Mouse (Mus musculus) gastrocnemius, adult 2 months (tissue): ENCODE results near the gene Natd1. TPM values are rescaled to one million over a fixed set of nuclear protein-coding genes. Genes with fewer than 3 reads are reported as not detected.

Experiments used
- DNase-seq: peaks from one replicate; pipeline ENCODE4 v3.0.0; 2022
- H3K27ac ChIP-seq: fragments of 200-600 bp; 2 replicates; pipeline ENCODE4 v1.8.1; 2022; ENCODE audit warnings: mild to moderate bottlenecking
- H3K4me3 ChIP-seq: fragments of 200-600 bp; 2 replicates; pipeline ENCODE4 v1.8.1; 2022; ENCODE audit warnings: mild to moderate bottlenecking, moderate library complexity
- CTCF ChIP-seq: fragments of 200-600 bp; IDR thresholded peaks from 2 replicates; pipeline ENCODE4 v1.8.1; 2022; ENCODE audit warnings: antibody characterized with exemption, mild to moderate bottlenecking, moderate library complexity
- intact Hi-C: fragments of 180-260 bp; cut with DNase I; formaldehyde crosslinking; loops from one replicate; pipeline ENCODE4 v1.15.1; 2025
- total RNA-seq, 2 experiments: library from RNA; stranded (reverse); gene quantifications; 2 replicates each; pipeline ENCODE4 v1.2.3; 2021

Natd1 gene
- total RNA-seq, 2 experiments from 2014 or later = 8.6 to 10.4 TPM

- intact Hi-C loops = loop anchor here (2.0 kb wide), 1 partner anchor 50 kb away; no protein-coding TSS in a partner anchor
- H3K27ac ChIP-seq = peak overlapping the region; percentile 82
- peak overlapping the region; percentile 56 for H3K4me3 ChIP-seq
- TF ChIP-seq CTCF = peak; percentile 88
- DNase-seq = peak; percentile 90
Observed at GRCm38 (mm10) chr11:60927264-60927663, 12.7 kb upstream of the Natd1 start.

DNA sequence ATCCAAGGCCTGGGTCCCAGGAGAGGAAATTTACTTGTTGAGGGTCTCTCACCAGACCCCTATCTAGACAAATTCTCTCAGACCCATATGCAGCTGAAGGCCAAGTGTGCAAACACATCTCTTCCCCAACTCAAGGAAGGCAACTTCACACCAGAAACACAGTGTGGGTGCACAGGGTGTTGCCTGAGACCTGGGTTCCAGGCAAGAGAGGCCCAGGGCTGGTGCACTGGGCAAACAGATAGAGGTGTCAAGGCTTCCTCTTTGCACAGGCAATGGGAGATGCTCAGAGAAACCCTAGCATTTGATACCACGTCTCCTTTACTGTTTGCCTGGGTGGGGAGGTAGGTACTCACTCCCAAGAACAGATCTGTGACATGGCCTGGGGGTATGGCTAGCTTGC is 10.4 kb upstream of the Natd1 start:
- Histone ChIP-seq H3K27ac (peak overlapping the region; percentile 48), H3K4me3 (no peak overlapping the region)
- intact Hi-C loops = no loop called here
- no peak for DNase-seq
- TF ChIP-seq CTCF = no peak

DNA sequence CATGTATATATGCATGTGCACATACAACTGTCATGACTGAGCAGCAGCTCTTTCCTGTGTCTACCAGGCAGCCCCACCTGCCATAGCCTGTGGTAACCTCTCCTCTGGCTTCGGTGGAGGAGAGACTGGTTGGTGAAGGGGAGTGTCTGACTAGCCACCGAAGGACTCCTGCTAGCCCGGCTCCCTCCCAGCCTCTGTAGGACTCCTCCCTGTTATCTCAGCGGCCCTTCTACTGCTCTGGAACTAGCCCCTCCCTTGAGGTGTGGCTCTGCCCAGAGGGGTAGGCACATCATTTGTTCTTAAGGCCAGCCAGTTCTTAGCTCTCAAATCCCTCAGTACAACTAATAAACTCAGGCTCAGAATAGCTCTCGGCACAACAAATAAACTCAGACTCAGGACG is 9.9 kb upstream of the Natd1 start:
- no peak for TF ChIP-seq CTCF
- DNase-seq = no peak
- Histone ChIP-seq H3K27ac (peak overlapping the region; percentile 48), H3K4me3 (no peak overlapping the region)
- intact Hi-C loops = no loop called here

GRCm38 (mm10) chr11:60922964-60923363 is 8.4 kb upstream of the Natd1 start:
- no peak for DNase-seq
- TF ChIP-seq CTCF = no peak
- Histone ChIP-seq H3K27ac (no peak overlapping the region), H3K4me3 (no peak overlapping the region)
- intact Hi-C loops = no loop called here

GRCm38 (mm10) chr11:60922195-60922594 is 7.6 kb upstream of the Natd1 start:
- TF ChIP-seq CTCF = no peak
- Histone ChIP-seq H3K4me3 (no peak overlapping the region), H3K27ac (no peak overlapping the region)
- DNase-seq = no peak
- intact Hi-C loops = no loop called here

GRCm38 (mm10) chr11:60920021-60920420 is 5.5 kb upstream of the Natd1 start:
- Histone ChIP-seq H3K27ac (no peak overlapping the region), H3K4me3 (no peak overlapping the region)
- no peak for DNase-seq
- no peak for TF ChIP-seq CTCF
- intact Hi-C loops = no loop called here

- DNase-seq = no peak
- no peak overlapping the region for H3K4me3 ChIP-seq
- H3K27ac ChIP-seq = no peak overlapping the region; the same call in 1 of the 2 replicates
- intact Hi-C loops = no loop called here
- TF ChIP-seq CTCF = no peak
Observed at GRCm38 (mm10) chr11:60915201-60915600, 651 bp upstream of the Natd1 start.

DNA sequence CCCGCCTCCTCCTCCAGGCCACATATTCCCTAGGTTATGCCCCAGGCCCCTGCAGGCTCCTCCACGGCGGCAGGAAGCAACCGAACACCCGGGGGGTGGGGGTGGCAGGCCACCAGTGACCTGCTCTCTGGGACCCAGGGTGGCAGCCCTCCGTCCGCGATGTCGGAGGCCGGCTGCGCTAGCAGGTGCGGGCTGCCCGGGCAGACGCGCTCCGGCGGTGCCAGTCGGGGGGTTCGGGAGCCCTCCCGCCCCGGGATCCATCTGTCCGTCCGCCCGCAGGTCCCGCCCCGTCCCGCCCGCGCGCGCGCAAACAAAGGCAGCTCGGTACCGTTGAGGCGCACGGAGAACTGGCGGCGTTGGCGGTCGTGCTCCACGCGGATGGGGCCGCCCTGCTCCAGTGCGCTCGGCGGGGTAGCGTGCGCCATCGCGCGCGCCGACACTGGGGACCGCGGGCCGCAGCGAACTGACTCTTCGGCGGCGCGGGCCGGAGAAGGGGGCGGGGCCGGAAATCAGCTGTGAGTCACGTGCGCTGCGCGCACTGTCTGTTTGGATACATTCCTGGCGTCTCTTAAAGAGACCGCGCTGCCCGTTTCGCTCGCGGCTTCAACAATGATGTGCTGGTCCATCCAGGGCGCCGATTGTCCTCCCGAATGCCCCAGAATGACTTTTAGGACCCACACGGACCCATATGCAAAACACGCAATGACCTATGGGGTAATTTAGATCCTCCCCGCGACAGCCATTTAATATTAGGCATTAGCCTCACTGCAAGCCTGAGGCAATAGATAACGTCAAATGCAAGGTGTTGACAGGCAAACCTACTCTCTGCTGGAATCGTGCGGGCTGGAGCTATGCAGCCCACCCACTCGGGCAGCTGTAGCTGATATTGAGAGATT is 1.0 kb downstream of the Natd1 start:
- TF ChIP-seq CTCF = no peak
- Histone ChIP-seq H3K4me3 (peak overlapping the region; percentile 98), H3K27ac (peak overlapping the region; percentile 94)
- peak; percentile 94 for DNase-seq
- intact Hi-C loops = no loop called here

DNA sequence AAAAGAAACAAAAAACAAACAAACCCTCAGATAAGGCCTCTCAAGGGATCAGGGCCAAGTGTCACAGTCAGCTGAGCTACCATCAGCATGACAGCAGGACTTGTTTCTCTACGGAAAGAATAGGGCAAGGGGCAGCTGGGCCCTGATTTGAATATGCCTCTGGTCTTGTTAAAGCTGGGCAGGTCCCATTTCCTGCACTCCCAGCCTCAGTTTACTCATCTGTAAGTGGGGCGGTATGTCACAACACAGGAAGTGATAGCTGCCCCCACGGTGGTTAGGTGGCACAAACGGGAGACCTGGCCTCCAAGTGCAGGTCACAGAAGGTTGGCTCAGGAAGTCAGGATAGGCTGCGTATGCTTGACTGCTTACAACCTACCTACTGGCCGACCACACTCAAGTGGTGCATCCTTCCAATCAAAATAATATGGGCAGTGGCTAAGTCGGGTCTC is 2.0 kb downstream of the Natd1 start:
- intact Hi-C loops = no loop called here
- peak overlapping the region; percentile 94 for H3K27ac ChIP-seq
- TF ChIP-seq CTCF = no peak

GRCm38 (mm10) chr11:60909626-60910025 is 4.9 kb downstream of the Natd1 start:
- no peak for TF ChIP-seq CTCF
- H3K4me3 ChIP-seq = no peak overlapping the region
- no peak for DNase-seq
- intact Hi-C loops = no loop called here
- H3K27ac ChIP-seq = peak overlapping the region; percentile 58

More for the DNA sequence above, 2.0 kb downstream of the Natd1 start:
- no peak for DNase-seq
- peak overlapping the region; percentile 98 for H3K4me3 ChIP-seq

GRCm38 (mm10) chr11:60908073-60908472 is 6.5 kb downstream of the Natd1 start:
- Histone ChIP-seq H3K27ac (no peak overlapping the region), H3K4me3 (no peak overlapping the region)
- DNase-seq = no peak
- intact Hi-C loops = no loop called here
- TF ChIP-seq CTCF = peak; percentile 38

- Histone ChIP-seq H3K27ac (no peak overlapping the region), H3K4me3 (no peak overlapping the region)
- intact Hi-C loops = no loop called here
- TF ChIP-seq CTCF = no peak
- no peak for DNase-seq
Observed at GRCm38 (mm10) chr11:60906449-60906848, 8.1 kb downstream of the Natd1 start.

DNA sequence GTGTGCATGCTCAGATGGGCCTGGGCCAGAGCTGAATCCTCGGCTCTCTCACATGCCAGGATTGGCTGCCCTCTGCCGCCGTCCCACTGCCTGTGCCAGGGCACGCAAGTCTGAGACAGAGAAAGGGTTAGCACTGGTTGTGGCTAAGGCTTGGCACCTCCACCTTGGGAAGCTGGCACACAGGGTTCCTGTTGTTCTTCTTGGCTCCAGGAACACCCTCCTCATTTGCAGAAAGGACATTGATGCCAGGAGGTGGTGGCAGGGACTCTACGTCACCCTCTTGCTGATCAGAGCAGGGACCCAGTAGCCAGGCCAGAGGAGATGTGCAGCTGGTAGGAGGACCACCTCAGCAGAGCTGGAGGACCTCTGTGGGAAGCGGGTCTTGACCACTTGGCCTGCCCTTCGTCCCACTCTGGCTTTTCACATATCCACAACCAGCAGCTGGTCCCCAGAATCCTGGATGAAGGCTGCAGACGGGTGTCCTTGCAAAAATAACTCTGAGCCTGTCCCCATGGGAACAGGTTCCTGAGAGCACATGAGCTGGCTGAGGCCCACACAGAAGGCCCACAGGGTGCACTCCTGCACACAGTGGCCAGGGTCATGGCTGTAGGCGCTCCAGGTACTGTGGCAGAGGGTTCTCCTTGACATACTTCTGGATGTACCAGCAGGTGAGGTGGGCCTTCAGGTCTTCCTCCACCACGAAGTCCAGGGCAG is 9.0 kb downstream of the Natd1 start:
- intact Hi-C loops = no loop called here
- no peak overlapping the region for H3K4me3 ChIP-seq
- H3K27ac ChIP-seq = peak overlapping the region; percentile 50
- DNase-seq = peak; percentile 71
- no peak for TF ChIP-seq CTCF
